Mouse (Mus musculus) midbrain, embryonic 14.5 days (tissue): ENCODE results near the gene Myg1. TPM values are rescaled to one million over a fixed set of nuclear protein-coding genes. Genes with fewer than 3 reads are reported as not detected.

ENCODE experiments used
- ATAC-seq: fragments of 200-750 bp; cut with Nextera tagmentation; 2 replicates; pipeline ENCODE4 v1.8.0; 2017; ENCODE audit warnings: moderate number of reproducible peaks, moderate library complexity; ENCODE audit not compliant: low FRiP score, low TSS enrichment
- DNase-seq: peaks from one replicate; pipeline ENCODE4 v3.0.0-alpha.2; 2015
- H3K27ac ChIP-seq: fragments of 300-500 bp; sonication (generic); replicated peaks from 2 replicates; pipeline ENCODE4 v1.5.1; 2014; ENCODE audit warnings: mild to moderate bottlenecking, low read depth, low read length, moderate library complexity
- H3K27me3 ChIP-seq: fragments of 300-500 bp; sonication (generic); 2 replicates; pipeline ENCODE4 v1.6.1; 2014; ENCODE audit warnings: low read length, control low read depth, mixed read lengths; ENCODE audit not compliant: control insufficient read depth, insufficient read depth
- H3K36me3 ChIP-seq: fragments of 300-500 bp; sonication (generic); 2 replicates; pipeline ENCODE4 v1.6.1; 2014; ENCODE audit warnings: low read length, control low read depth; ENCODE audit not compliant: control insufficient read depth, insufficient read depth
- H3K4me1 ChIP-seq: fragments of 300-500 bp; sonication (generic); 2 replicates; pipeline ENCODE4 v1.6.1; 2014; ENCODE audit warnings: mild to moderate bottlenecking, antibody characterized with exemption, low read length, control low read depth; ENCODE audit not compliant: control insufficient read depth, insufficient read depth
- H3K4me2 ChIP-seq: fragments of 300-500 bp; sonication (generic); 2 replicates; pipeline ENCODE4 v1.6.1; 2014; ENCODE audit warnings: mild to moderate bottlenecking, low read length, moderate library complexity
- H3K4me3 ChIP-seq: fragments of 300-500 bp; sonication (generic); replicated peaks from 2 replicates; pipeline ENCODE4 v1.5.1; 2014; ENCODE audit warnings: low read depth, low read length
- H3K9ac ChIP-seq: fragments of 300-500 bp; sonication (generic); replicated peaks from 2 replicates; pipeline ENCODE4 v1.6.1; 2014; ENCODE audit warnings: mild to moderate bottlenecking, low read length, moderate library complexity
- H3K9me3 ChIP-seq: fragments of 300-500 bp; sonication (generic); 2 replicates; pipeline ENCODE4 v1.6.1; 2016; ENCODE audit warnings: low read length, control low read depth, mixed read lengths; ENCODE audit not compliant: control insufficient read depth
- WGBS: fragments of 180-500 bp; shearing (Covaris S2); extraction: QIAGEN DNeasy Blood & Tissue Kit; methylation state at CpG from one replicate; pipeline ENCODE4 v1.1.7; 2014; 5-methylcytosine and 5-hydroxymethylcytosine counted together
- polyA plus RNA-seq: library from polyadenylated mRNA; unstranded; fragments of >200 nt; fragmentation: Nextera tagmentation; extraction: Ambion mirVana; gene quantifications from 2 replicates; pipeline ENCODE4 v1.2.1, GENCODE M21; 2014

The Myg1 gene
- polyA plus RNA-seq, 1 experiment from 2014 or later = 80.4 TPM

DNA sequence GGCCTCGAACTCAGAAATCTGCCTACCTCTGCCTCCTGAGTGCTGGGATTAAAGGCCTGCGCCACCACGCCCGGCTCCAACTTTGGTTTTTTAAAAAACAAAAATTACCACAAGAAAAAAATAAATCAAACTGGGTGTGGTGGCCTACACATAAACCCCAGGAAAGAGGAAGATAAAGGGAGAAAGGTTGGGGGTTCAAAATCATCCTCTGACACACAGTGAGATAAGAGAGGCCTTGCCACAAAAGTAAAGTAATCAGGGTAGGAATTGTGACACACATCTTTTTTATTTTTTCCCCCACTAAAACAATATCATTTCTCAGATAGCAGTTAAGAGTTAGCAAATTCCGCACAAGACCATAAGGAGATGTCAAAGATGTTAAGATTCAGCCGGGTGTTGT lies 52.2 kb downstream of the Myg1 start:
- no peak for DNase-seq
- no peak overlapping the region for H3K9ac ChIP-seq
- ATAC-seq = no peak
- H3K4me1 ChIP-seq = no peaks in the 10 kb centered on the region
- WGBS = 96% methylated on average over 6 of the region's 6 CpGs
- no peaks in the 10 kb centered on the region for H3K9me3 ChIP-seq
- no peak overlapping the region for H3K4me3 ChIP-seq
- no peaks in the 10 kb centered on the region for H3K27me3 ChIP-seq
- no peak overlapping the region for H3K27ac ChIP-seq
- no peaks in the 10 kb centered on the region for H3K36me3 ChIP-seq
- H3K4me2 ChIP-seq = no peak overlapping the region

- no peak overlapping the region for H3K4me2 ChIP-seq
- no peaks in the 10 kb centered on the region for H3K4me1 ChIP-seq
- H3K9ac ChIP-seq = no peak overlapping the region
- H3K36me3 ChIP-seq = no peaks in the 10 kb centered on the region
- no peak overlapping the region for H3K4me3 ChIP-seq
- 61% methylated on average over 9 of the region's 9 CpGs for WGBS
- H3K27me3 ChIP-seq = no peaks in the 10 kb centered on the region
- no peak overlapping the region for H3K27ac ChIP-seq
- ATAC-seq = no peak
- DNase-seq = no peak
- no peaks in the 10 kb centered on the region for H3K9me3 ChIP-seq
Observed at GRCm38 (mm10) chr15:102386640-102387039, 55.1 kb downstream of the Myg1 start.

Other genes with a start within 250 kb of the Myg1 start
- 3.6 and 8.9 TPM in 2 replicates for gene Tns2, start 231.3 kb upstream of the Myg1 start, polyA plus RNA-seq
- gene Spryd3, start 195.5 kb upstream of the Myg1 start, polyA plus RNA-seq = 40.2 and 52.5 TPM in 2 replicates
- gene Igfbp6, start 187.3 kb upstream of the Myg1 start, polyA plus RNA-seq = 1.3 and 1.6 TPM in 2 replicates
- gene Soat2, start 181.2 kb upstream of the Myg1 start, polyA plus RNA-seq = not detected in 2 replicates
- gene Zfp740, start 128.5 kb upstream of the Myg1 start, polyA plus RNA-seq = 43.5 and 57.7 TPM in 2 replicates
- 25.9 and 28.1 TPM in 2 replicates for gene Csad, start 127.0 kb upstream of the Myg1 start, polyA plus RNA-seq
- gene Itgb7, start 99.8 kb upstream of the Myg1 start, polyA plus RNA-seq = 0.57 and 0.78 TPM in 2 replicates
- 2.3 and 3.6 TPM in 2 replicates for gene Rarg, start 74.2 kb upstream of the Myg1 start, polyA plus RNA-seq
- gene Gm9918, start 61.1 kb upstream of the Myg1 start, polyA plus RNA-seq = 0.09 TPM in 1 of 2 replicates, not detected in the other
- 51.9 and 53.3 TPM in 2 replicates for gene Mfsd5, start 52.3 kb upstream of the Myg1 start, polyA plus RNA-seq
- gene Espl1, start 35.4 kb upstream of the Myg1 start, polyA plus RNA-seq = 4.9 and 9.1 TPM in 2 replicates
- gene Pfdn5, start 5.6 kb upstream of the Myg1 start, polyA plus RNA-seq = 562 and 649 TPM in 2 replicates
- 27.6 and 30.6 TPM in 2 replicates for gene Aaas, start 19.1 kb downstream of the Myg1 start, polyA plus RNA-seq
- 0.21 TPM in 1 of 2 replicates, not detected in the other for gene Sp7, start 35.5 kb downstream of the Myg1 start, polyA plus RNA-seq
- gene Sp1, start 74.4 kb downstream of the Myg1 start, polyA plus RNA-seq = 6.0 and 7.4 TPM in 2 replicates
- gene Amhr2, start 113.7 kb downstream of the Myg1 start, polyA plus RNA-seq = 0.18 and 0.39 TPM in 2 replicates
- 127 and 133 TPM in 2 replicates for gene Prr13, start 127.3 kb downstream of the Myg1 start, polyA plus RNA-seq
- 187 TPM in 2 replicates for gene Pcbp2, start 138.8 kb downstream of the Myg1 start, polyA plus RNA-seq
- 9.6 TPM in 1 of 2 replicates, not detected in the other for gene Gm10337, start 172.0 kb downstream of the Myg1 start, polyA plus RNA-seq
- gene Map3k12, start 185.4 kb downstream of the Myg1 start, polyA plus RNA-seq = 44.2 and 47.9 TPM in 2 replicates
- gene Tarbp2, start 186.5 kb downstream of the Myg1 start, polyA plus RNA-seq = 76.3 and 90.7 TPM in 2 replicates
- 1.3 and 2.7 TPM in 2 replicates for gene Npff, start 193.2 kb downstream of the Myg1 start, polyA plus RNA-seq